Comparison of ENCODE assay signal across 24 mouse cellular contexts in genomic region chr1:169159786-169160185, GRCm38 (mm10).
DNase-seq lines count a peak whose midpoint lies in the region; ATAC-seq and TF ChIP-seq lines count a peak whose summit lies in the region.
"Had no signal": no experiment of that assay in that cellular context is flagged by ENCODE, and none has a peak within 500 bp of the region (broad histone marks: within the 10 kb centered on the region; RNA-seq: fewer than 3 reads in every experiment).

No protein-coding gene starts in this region.

- no peak overlapping the region for H3K9ac ChIP-seq in lung, embryonic 14.5 days
- no peak overlapping the region for H3K9ac ChIP-seq in kidney, embryonic 15.5 days
- H3K9ac ChIP-seq: embryonic facial prominence, embryonic 15.5 days; forebrain, embryonic 15.5 days; heart, embryonic 13.5 days; hindbrain, embryonic 13.5 days; limb, embryonic 12.5 days; liver, postnatal 0 days; midbrain, embryonic 15.5 days; neural tube, embryonic 12.5 days had no signal

- no peak for ATAC-seq in lung, embryonic 14.5 days (ENCODE audit: insufficient read depth)
- ATAC-seq in kidney, embryonic 15.5 days (replicated peaks; ENCODE audit: low FRiP score): no peak
- ATAC-seq: CD4-positive, CD25-positive, alpha-beta regulatory T cell, adult 4 months; forebrain, embryonic 15.5 days; liver, postnatal 0 days; midbrain, embryonic 15.5 days had no signal

- no peak overlapping the region for H3K27ac ChIP-seq in lung, embryonic 14.5 days (ENCODE audit: low read depth)
- peak overlapping the region; percentile 91 for H3K27ac ChIP-seq in kidney, embryonic 15.5 days
- H3K27ac ChIP-seq: embryonic facial prominence, embryonic 15.5 days; forebrain, embryonic 15.5 days; heart, embryonic 13.5 days; hindbrain, embryonic 13.5 days; limb, embryonic 12.5 days; midbrain, embryonic 15.5 days; neural tube, embryonic 12.5 days had no signal

- TF ChIP-seq CTCF in lung, embryonic 14.5 days (IDR thresholded peaks at IDR 0.05; ENCODE audit: low read depth): no peak

- H3K36me3 ChIP-seq in lung, embryonic 14.5 days (ENCODE audit: insufficient read depth): no peaks in the 10 kb centered on the region
- no peaks in the 10 kb centered on the region for H3K36me3 ChIP-seq in kidney, embryonic 15.5 days
- H3K36me3 ChIP-seq: embryonic facial prominence, embryonic 15.5 days; forebrain, embryonic 15.5 days; heart, embryonic 13.5 days; hindbrain, embryonic 13.5 days; limb, embryonic 12.5 days; midbrain, embryonic 15.5 days; neural tube, embryonic 12.5 days had no signal

- no peaks in the 10 kb centered on the region for H3K9me3 ChIP-seq in lung, embryonic 14.5 days (ENCODE audit: low read depth, low read length)
- H3K9me3 ChIP-seq in kidney, embryonic 15.5 days (replicated peaks): no peaks in the 10 kb centered on the region
- H3K9me3 ChIP-seq: embryonic facial prominence, embryonic 15.5 days; forebrain, embryonic 15.5 days; heart, embryonic 13.5 days; hindbrain, embryonic 13.5 days; limb, embryonic 12.5 days; midbrain, embryonic 15.5 days; neural tube, embryonic 12.5 days had no signal

- no peak overlapping the region for H3K4me2 ChIP-seq in lung, embryonic 14.5 days
- no peak overlapping the region for H3K4me2 ChIP-seq in kidney, embryonic 15.5 days
- H3K4me2 ChIP-seq: embryonic facial prominence, embryonic 15.5 days; forebrain, embryonic 15.5 days; heart, embryonic 13.5 days; hindbrain, embryonic 13.5 days; limb, embryonic 12.5 days; liver, embryonic 11.5 days; midbrain, embryonic 15.5 days; neural tube, embryonic 12.5 days had no signal

- 0 out of 2 replicates have a peak, but pooled peaks cover 4% of the 10 kb centered on the region for H3K4me1 ChIP-seq in lung, embryonic 14.5 days (ENCODE audit: insufficient read depth)
- H3K4me1 ChIP-seq in kidney, embryonic 15.5 days: peaks cover 29% of the 10 kb centered on the region
- H3K4me1 ChIP-seq: forebrain, embryonic 15.5 days; hindbrain, embryonic 13.5 days; megakaryocyte, embryonic 14.5 days; midbrain, embryonic 15.5 days; neural tube, embryonic 12.5 days had no signal

- H3K27me3 ChIP-seq in lung, embryonic 14.5 days (ENCODE audit: insufficient read depth, low read length): no peaks in the 10 kb centered on the region
- no peaks in the 10 kb centered on the region for H3K27me3 ChIP-seq in kidney, embryonic 15.5 days
- H3K27me3 ChIP-seq: embryonic facial prominence, embryonic 15.5 days; forebrain, embryonic 15.5 days; heart, embryonic 13.5 days; hindbrain, embryonic 13.5 days; limb, embryonic 12.5 days; megakaryocyte, embryonic 14.5 days; midbrain, embryonic 15.5 days; neural tube, embryonic 12.5 days had no signal

- DNase-seq in adrenal gland, adult 2 months: peak; percentile 41
- no peak for DNase-seq in adrenal gland, postnatal 4 days (ENCODE audit: low spot score in 2 of 2)
- DNase-seq in lung, embryonic 14.5 days: peak; percentile 49
- DNase-seq in lung, postnatal 4 days: no peak
- DNase-seq in kidney, postnatal 36 days: peak; percentile 28 to 77
- no peak for DNase-seq in spleen, postnatal 10 days (ENCODE audit: low spot score in 2 of 2)
- DNase-seq in left cerebral cortex, adult 11 months (ENCODE audit: low spot score): no peak
- DNase-seq: cerebellum, adult 2 months; cerebellum, postnatal 25 days; gastrocnemius, postnatal 10 days; liver, postnatal 0 days; lung, postnatal 14 days; thymus, postnatal 14 days had no signal

- H3K4me3 ChIP-seq in lung, embryonic 14.5 days (ENCODE audit: low read depth, low read length): no peak overlapping the region
- H3K4me3 ChIP-seq in kidney, embryonic 15.5 days (replicated peaks): no peak overlapping the region
- H3K4me3 ChIP-seq: embryonic facial prominence, embryonic 15.5 days; forebrain, embryonic 15.5 days; heart, embryonic 13.5 days; hindbrain, embryonic 13.5 days; limb, embryonic 12.5 days; megakaryocyte, embryonic 14.5 days; midbrain, embryonic 15.5 days; neural tube, embryonic 12.5 days had no signal

Comparison
In these comparisons a context has a peak if more than half of its experiments do, and no peak if none do; other contexts are left out.
1. DNase-seq: peak in adrenal gland, adult 2 months (single experiment), lung, embryonic 14.5 days (single experiment) and kidney, postnatal 36 days (2 of 2); none in adrenal gland, postnatal 4 days (0 of 2), lung, postnatal 4 days (0 of 2), spleen, postnatal 10 days (0 of 2) and left cerebral cortex, adult 11 months (single experiment).